Mouse (Mus musculus): ENCODE data around the gene Olfr376. TPM values are rescaled to one million over a fixed set of nuclear protein-coding genes. Genes with fewer than 3 reads are reported as not detected.

Gene Olfr376
- not detected in 2 replicates for polyA plus RNA-seq (2014; fragmentation: Nextera tagmentation; extraction: Ambion mirVana)

DNA sequence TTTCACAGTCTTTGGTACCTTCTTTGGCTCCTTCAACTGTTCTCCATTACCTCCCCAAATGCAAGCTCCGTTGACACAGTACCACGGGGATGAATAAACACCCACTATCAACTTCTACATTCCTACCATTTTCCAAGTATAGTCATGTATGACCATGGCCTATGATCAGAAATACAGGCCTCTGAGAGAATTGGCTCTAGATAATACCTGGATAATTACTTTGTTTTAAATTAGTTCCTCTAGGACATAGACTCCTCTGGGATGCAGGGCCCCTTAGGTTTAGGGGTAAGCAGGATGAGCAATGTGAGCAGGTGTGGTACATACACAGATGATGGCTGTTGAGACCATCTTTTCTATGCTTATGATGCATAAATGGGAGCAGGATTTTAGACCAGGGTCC, at the start of gene Olfr376:
Gene Olfr376, plus strand, starts transcription at position 301 of the 400 bp plus-strand sequence.
- Histone ChIP-seq H3K4me1 (replicated peaks; ENCODE audit: control insufficient read depth, insufficient read depth, low read length) (no peaks in the 10 kb centered on the region), H3K27ac (ENCODE audit: low read depth, low read length) (no peak within 1 kb of the TSS), H3K9ac (ENCODE audit: low read depth, low read length) (no peak within 1 kb of the TSS), H3K27me3 (ENCODE audit: control insufficient read depth, insufficient read depth, low read length) (no peaks in the 10 kb centered on the region), H3K4me3 (ENCODE audit: low read depth, low read length) (no peak within 1 kb of the TSS), H3K4me2 (replicated peaks; ENCODE audit: low read depth, low read length) (no peak within 1 kb of the TSS), H3K9me3 (ENCODE audit: control insufficient read depth, low read length) (no peaks in the 10 kb centered on the region), H3K36me3 (ENCODE audit: control insufficient read depth, insufficient read depth, low read length) (no peaks in the 10 kb centered on the region)
- 94% methylated on average over 2 of the region's 2 CpGs for WGBS
- ATAC-seq (ENCODE audit: low FRiP score) (no peak), DNase-seq (ENCODE audit: low spot score) (no peak)

DNA sequence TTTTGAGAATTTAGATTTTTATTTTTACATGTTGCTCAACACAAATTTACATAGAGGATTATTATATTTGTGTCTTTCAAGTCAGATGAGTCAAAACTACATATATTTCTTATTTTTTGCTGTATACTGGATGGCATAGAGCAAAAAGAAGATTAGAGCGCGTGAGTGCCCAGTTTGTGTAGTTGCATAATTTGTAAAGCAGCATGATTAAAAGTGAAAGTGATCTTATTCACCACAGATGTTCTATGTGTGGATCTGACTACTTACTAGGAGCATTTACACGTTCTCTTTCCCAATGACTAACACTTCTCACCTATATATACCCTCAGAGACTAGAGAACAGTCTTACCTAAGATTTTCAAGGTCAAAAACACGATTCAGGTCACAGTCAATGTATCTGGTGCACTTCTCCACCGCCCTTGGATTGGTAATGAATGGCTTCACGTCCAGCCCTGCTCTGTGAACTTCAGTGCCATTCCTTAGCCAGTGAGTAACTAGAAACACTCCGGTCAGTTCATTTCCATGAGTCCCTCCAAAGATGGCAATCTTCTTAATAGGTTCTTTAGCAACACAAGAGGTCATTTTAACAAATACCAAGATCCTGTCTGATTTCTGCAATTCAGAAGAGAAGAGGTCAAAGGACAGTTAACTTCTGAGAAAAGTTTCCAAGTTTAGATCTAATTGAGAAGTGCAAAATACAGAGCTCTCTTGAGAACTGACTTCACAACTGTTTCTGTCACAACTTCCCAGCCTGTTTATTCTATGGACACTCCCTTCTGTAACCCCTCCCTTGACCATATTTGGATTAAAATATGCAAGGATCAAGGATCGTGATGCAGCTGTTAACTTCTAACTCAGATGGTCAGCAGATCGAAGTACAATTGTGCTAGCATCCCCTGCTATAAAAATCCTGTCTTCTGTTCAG, 46.9 kb upstream of the Olfr376 start:
- ATAC-seq (ENCODE audit: low FRiP score) (no peak), DNase-seq (ENCODE audit: low spot score) (no peak)
- Histone ChIP-seq H3K9ac (ENCODE audit: low read depth, low read length) (no peak overlapping the region), H3K27ac (ENCODE audit: low read depth, low read length) (no peak overlapping the region), H3K4me1 (replicated peaks; ENCODE audit: control insufficient read depth, insufficient read depth, low read length) (no peaks in the 10 kb centered on the region), H3K27me3 (ENCODE audit: control insufficient read depth, insufficient read depth, low read length) (no peaks in the 10 kb centered on the region), H3K4me3 (ENCODE audit: low read depth, low read length) (no peak overlapping the region), H3K36me3 (ENCODE audit: control insufficient read depth, insufficient read depth, low read length) (no peaks in the 10 kb centered on the region), H3K4me2 (replicated peaks; ENCODE audit: low read depth, low read length) (no peak overlapping the region), H3K9me3 (ENCODE audit: control insufficient read depth, low read length) (no peaks in the 10 kb centered on the region)
- WGBS, result 78% methylated on average over 9 of the region's 9 CpGs

DNA sequence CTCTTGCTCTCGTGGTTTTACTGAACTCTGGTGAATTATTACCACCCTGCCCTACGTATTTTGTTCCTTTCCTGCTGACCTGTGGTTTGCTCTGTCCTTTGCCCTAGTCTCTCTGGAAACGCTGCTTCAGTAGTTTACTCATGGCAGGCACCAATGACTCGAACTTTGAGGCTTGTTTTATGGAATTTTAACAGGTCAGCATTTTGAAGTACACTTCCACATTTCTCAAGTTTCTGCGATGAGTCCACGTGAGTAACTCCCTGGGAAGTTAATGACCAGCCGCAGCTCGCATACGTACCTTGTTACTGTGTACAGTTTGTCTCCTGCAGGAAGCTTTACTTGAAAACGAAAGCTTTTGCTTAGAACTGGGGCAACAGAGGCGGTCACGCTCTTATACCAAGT, 44.6 kb upstream of the Olfr376 start:
- H3K4me3 ChIP-seq (ENCODE audit: low read depth, low read length), result no peak overlapping the region
- H3K27ac ChIP-seq (ENCODE audit: low read depth, low read length), result no peak overlapping the region
- no peaks in the 10 kb centered on the region for H3K4me1 ChIP-seq (replicated peaks; ENCODE audit: control insufficient read depth, insufficient read depth, low read length)
- no peak overlapping the region for H3K9ac ChIP-seq (ENCODE audit: low read depth, low read length)
- DNase-seq (ENCODE audit: low spot score) (no peak), ATAC-seq (ENCODE audit: low FRiP score) (no peak)
- 65% methylated on average over 12 of the region's 12 CpGs for WGBS
- no peaks in the 10 kb centered on the region for H3K27me3 ChIP-seq (ENCODE audit: control insufficient read depth, insufficient read depth, low read length)
- H3K36me3 ChIP-seq (ENCODE audit: control insufficient read depth, insufficient read depth, low read length), result no peaks in the 10 kb centered on the region
- H3K9me3 ChIP-seq (ENCODE audit: control insufficient read depth, low read length), result no peaks in the 10 kb centered on the region
- no peak overlapping the region for H3K4me2 ChIP-seq (replicated peaks; ENCODE audit: low read depth, low read length)

DNA sequence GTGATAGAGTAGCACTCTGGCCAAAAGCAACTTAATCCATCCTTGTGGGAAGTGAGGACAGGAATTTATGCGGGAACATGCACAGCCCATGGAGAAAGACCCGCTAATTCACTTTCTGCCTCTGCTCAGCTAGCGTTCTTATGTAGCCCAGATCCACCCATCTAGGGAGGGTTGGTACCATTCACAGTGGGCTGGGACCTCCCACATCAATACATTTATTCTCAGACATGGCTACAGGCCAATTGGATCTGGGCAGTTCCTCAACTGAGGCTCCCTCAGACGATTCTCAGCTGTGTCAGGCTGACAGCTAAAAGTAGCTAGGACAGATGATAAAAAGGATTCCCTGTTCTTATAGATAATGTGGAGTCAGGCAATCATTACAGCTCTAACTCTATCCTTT, 43.7 kb upstream of the Olfr376 start:
- DNase-seq (ENCODE audit: low spot score) (no peak), ATAC-seq (ENCODE audit: low FRiP score) (no peak)
- 86% methylated on average over 4 of the region's 4 CpGs for WGBS
- Histone ChIP-seq H3K9me3 (ENCODE audit: control insufficient read depth, low read length) (no peaks in the 10 kb centered on the region), H3K27ac (ENCODE audit: low read depth, low read length) (no peak overlapping the region), H3K9ac (ENCODE audit: low read depth, low read length) (no peak overlapping the region), H3K36me3 (ENCODE audit: control insufficient read depth, insufficient read depth, low read length) (no peaks in the 10 kb centered on the region), H3K4me3 (ENCODE audit: low read depth, low read length) (no peak overlapping the region), H3K4me2 (replicated peaks; ENCODE audit: low read depth, low read length) (no peak overlapping the region), H3K27me3 (ENCODE audit: control insufficient read depth, insufficient read depth, low read length) (no peaks in the 10 kb centered on the region), H3K4me1 (replicated peaks; ENCODE audit: control insufficient read depth, insufficient read depth, low read length) (no peaks in the 10 kb centered on the region)

DNA sequence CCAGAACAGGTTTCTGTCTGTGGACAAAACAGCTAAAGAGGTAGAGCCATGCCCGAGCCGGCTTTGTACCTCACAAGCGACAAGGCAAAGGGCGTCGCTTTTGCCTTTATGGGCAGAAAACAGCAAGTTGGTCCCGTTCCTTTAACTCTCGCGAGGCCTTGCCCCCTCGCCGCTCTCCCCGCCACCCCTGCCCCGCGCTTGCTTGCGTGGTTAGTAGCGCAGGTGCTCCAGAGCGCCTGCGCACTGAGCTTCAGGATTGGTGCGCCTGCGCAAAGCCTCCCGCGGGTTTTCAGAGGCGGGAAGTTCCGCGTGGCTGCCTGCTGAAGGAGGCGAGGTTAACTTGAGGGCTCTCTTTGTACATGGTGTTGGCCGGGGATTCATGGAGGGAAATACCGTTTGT, 41.6 kb upstream of the Olfr376 start, which contains the start of the genes Aspa, Gm49340 and Spata22:
Gene Aspa, minus strand, starts transcription at position 155 of the 400 bp plus-strand sequence.
Gene Gm49340, plus strand, starts transcription at position 300 of the 400 bp plus-strand sequence.
Gene Spata22, plus strand, starts transcription at position 300 of the 400 bp plus-strand sequence.
- Histone ChIP-seq H3K36me3 (ENCODE audit: control insufficient read depth, insufficient read depth, low read length) (no peaks in the 10 kb centered on the region), H3K9me3 (ENCODE audit: control insufficient read depth, low read length) (no peaks in the 10 kb centered on the region), H3K4me2 (replicated peaks; ENCODE audit: low read depth, low read length) (no peak within 1 kb of the TSS), H3K27ac (ENCODE audit: low read depth, low read length) (no peak within 1 kb of the TSS), H3K9ac (ENCODE audit: low read depth, low read length) (no peak within 1 kb of the TSS), H3K4me3 (ENCODE audit: low read depth, low read length) (no peak within 1 kb of the TSS), H3K27me3 (ENCODE audit: control insufficient read depth, insufficient read depth, low read length) (no peaks in the 10 kb centered on the region), H3K4me1 (replicated peaks; ENCODE audit: control insufficient read depth, insufficient read depth, low read length) (no peaks in the 10 kb centered on the region)
- DNase-seq (ENCODE audit: low spot score) (no peak), ATAC-seq (ENCODE audit: low FRiP score) (no peak)
- WGBS, result 80% methylated on average over 27 of the region's 27 CpGs

DNA sequence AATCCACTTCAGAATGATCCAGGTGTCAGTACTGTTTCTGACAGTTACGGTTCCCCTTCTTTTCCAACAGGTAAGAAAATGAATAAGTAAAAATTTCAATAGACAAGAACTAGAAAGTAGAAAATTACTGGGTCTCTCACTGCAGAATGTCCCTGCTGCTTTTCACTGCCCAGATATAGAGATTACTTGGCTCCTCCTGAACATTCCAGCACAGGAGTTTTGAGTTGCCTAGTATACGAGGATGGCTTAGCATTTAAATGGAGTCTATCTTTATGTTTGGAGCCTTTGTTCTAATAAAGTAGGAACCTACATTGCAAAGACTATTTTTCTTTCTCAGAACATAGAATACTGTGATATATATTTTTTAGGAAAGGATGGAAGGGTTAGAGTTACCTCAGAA, 37.7 kb upstream of the Olfr376 start:
- no peaks in the 10 kb centered on the region for H3K4me1 ChIP-seq (replicated peaks; ENCODE audit: control insufficient read depth, insufficient read depth, low read length)
- 79% methylated on average over 2 of the region's 2 CpGs for WGBS
- no peak overlapping the region for H3K4me2 ChIP-seq (replicated peaks; ENCODE audit: low read depth, low read length)
- no peaks in the 10 kb centered on the region for H3K36me3 ChIP-seq (ENCODE audit: control insufficient read depth, insufficient read depth, low read length)
- no peak overlapping the region for H3K9ac ChIP-seq (ENCODE audit: low read depth, low read length)
- H3K27ac ChIP-seq (ENCODE audit: low read depth, low read length), result no peak overlapping the region
- H3K9me3 ChIP-seq (ENCODE audit: control insufficient read depth, low read length), result no peaks in the 10 kb centered on the region
- no peaks in the 10 kb centered on the region for H3K27me3 ChIP-seq (ENCODE audit: control insufficient read depth, insufficient read depth, low read length)
- no peak for DNase-seq (ENCODE audit: low spot score)
- ATAC-seq (ENCODE audit: low FRiP score), result no peak
- no peak overlapping the region for H3K4me3 ChIP-seq (ENCODE audit: low read depth, low read length)

DNA sequence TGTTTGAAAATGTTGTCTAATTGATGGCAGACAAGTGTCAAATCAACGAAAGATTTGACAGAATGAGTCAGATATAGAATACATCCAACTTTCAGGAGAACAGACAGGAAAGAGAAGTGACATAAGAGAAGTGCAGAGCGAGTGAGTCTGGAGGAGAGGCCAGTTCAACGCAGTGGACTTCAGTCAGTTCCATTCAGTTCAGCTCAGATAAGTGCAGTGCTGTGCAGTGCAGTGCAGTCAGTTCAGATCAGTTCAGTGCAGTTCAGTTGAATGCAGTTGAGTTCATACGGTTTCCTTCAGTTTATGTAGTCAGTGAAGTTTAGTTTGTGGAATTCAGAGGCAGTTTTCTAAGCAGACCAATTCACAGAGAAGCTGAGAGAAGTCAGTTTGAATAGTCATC, 34.1 kb upstream of the Olfr376 start:
- no peak for DNase-seq (ENCODE audit: low spot score)
- H3K9me3 ChIP-seq (ENCODE audit: control insufficient read depth, low read length), result no peaks in the 10 kb centered on the region
- H3K4me1 ChIP-seq (replicated peaks; ENCODE audit: control insufficient read depth, insufficient read depth, low read length), result no peaks in the 10 kb centered on the region
- H3K9ac ChIP-seq (ENCODE audit: low read depth, low read length), result no peak overlapping the region
- H3K27me3 ChIP-seq (ENCODE audit: control insufficient read depth, insufficient read depth, low read length), result no peaks in the 10 kb centered on the region
- no peak overlapping the region for H3K4me2 ChIP-seq (replicated peaks; ENCODE audit: low read depth, low read length)
- H3K27ac ChIP-seq (ENCODE audit: low read depth, low read length), result no peak overlapping the region
- 80% methylated on average over 4 of the region's 4 CpGs for WGBS
- no peak overlapping the region for H3K4me3 ChIP-seq (ENCODE audit: low read depth, low read length)
- ATAC-seq (ENCODE audit: low FRiP score), result no peak
- H3K36me3 ChIP-seq (ENCODE audit: control insufficient read depth, insufficient read depth, low read length), result no peaks in the 10 kb centered on the region

DNA sequence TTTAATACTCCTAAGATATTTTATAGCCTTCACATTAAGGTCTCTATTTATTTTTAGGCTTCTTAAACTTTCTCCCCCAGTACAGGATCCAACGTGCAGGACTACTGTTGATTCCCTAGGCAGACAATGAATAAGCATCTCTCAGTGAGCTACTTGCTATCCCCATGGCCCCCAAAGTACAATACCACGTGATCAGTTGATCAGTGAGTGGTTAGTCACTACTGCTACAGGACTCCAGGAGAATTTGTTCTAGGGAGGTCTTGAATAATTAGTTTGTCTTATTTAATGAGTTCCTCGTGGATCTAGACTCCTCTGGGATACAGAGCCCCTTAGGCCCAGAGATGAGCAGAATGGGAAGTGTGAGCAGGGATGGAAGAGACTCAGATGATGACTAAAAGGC, 20.6 kb upstream of the Olfr376 start, which contains the start of gene Olfr20:
Gene Olfr20, plus strand, starts transcription at position 301 of the 400 bp plus-strand sequence.
- no peaks in the 10 kb centered on the region for H3K27me3 ChIP-seq (ENCODE audit: control insufficient read depth, insufficient read depth, low read length)
- no peaks in the 10 kb centered on the region for H3K4me1 ChIP-seq (replicated peaks; ENCODE audit: control insufficient read depth, insufficient read depth, low read length)
- 53% methylated on average over 3 of the region's 3 CpGs for WGBS
- H3K27ac ChIP-seq (ENCODE audit: low read depth, low read length), result no peak within 1 kb of the TSS
- no peak within 1 kb of the TSS for H3K9ac ChIP-seq (ENCODE audit: low read depth, low read length)
- DNase-seq (ENCODE audit: low spot score) (no peak), ATAC-seq (ENCODE audit: low FRiP score) (no peak)
- H3K4me2 ChIP-seq (replicated peaks; ENCODE audit: low read depth, low read length), result no peak within 1 kb of the TSS
- no peaks in the 10 kb centered on the region for H3K9me3 ChIP-seq (ENCODE audit: control insufficient read depth, low read length)
- H3K4me3 ChIP-seq (ENCODE audit: low read depth, low read length), result no peak within 1 kb of the TSS
- no peaks in the 10 kb centered on the region for H3K36me3 ChIP-seq (ENCODE audit: control insufficient read depth, insufficient read depth, low read length)

DNA sequence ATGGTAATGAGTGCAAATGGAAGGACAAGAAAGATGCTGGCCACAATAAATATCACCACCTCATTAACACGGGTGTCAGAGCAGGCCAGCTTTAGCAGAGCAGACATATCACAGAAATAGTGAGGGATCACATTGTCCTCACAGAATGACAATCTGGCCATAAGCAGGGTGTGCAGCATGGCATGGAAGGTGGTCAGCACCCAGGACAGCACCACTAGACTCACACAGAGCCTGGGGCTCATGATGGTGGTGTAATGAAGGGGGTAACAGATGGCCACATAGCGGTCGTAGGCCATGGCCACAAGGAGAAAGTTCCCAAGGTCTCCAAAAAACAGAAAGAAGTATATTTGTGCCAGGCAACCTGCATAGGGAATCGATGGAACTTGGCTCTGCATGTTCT, 24.3 kb downstream of the Olfr376 start:
- no peaks in the 10 kb centered on the region for H3K4me1 ChIP-seq (replicated peaks; ENCODE audit: control insufficient read depth, insufficient read depth, low read length)
- no peaks in the 10 kb centered on the region for H3K9me3 ChIP-seq (ENCODE audit: control insufficient read depth, low read length)
- 80% methylated on average over 4 of the region's 4 CpGs for WGBS
- H3K4me3 ChIP-seq (ENCODE audit: low read depth, low read length), result no peak overlapping the region
- H3K36me3 ChIP-seq (ENCODE audit: control insufficient read depth, insufficient read depth, low read length), result no peaks in the 10 kb centered on the region
- no peak overlapping the region for H3K4me2 ChIP-seq (replicated peaks; ENCODE audit: low read depth, low read length)
- no peaks in the 10 kb centered on the region for H3K27me3 ChIP-seq (ENCODE audit: control insufficient read depth, insufficient read depth, low read length)
- ATAC-seq (ENCODE audit: low FRiP score) (no peak), DNase-seq (ENCODE audit: low spot score) (no peak)
- no peak overlapping the region for H3K27ac ChIP-seq (ENCODE audit: low read depth, low read length)
- H3K9ac ChIP-seq (ENCODE audit: low read depth, low read length), result no peak overlapping the region
